Mouse (Mus musculus) midbrain, embryonic 11.5 days (tissue): ENCODE measurements around the gene Kctd8. TPM values are rescaled to one million over a fixed set of nuclear protein-coding genes. Genes with fewer than 3 reads are reported as not detected.

Source experiments
- ATAC-seq: fragments of 200-750 bp; cut with Nextera tagmentation; 2 replicates; pipeline ENCODE4 v1.8.0; 2017; ENCODE audit warnings: moderate TSS enrichment, moderate library complexity; ENCODE audit not compliant: low FRiP score
- DNase-seq: peaks from one replicate; pipeline ENCODE4 v3.0.0; 2015; ENCODE audit warnings: low spot score; ENCODE audit errors: missing footprints
- H3K27ac ChIP-seq: fragments of 300-500 bp; sonication (generic); 2 replicates; pipeline ENCODE4 v1.5.1; 2014; ENCODE audit warnings: low read depth, low read length
- H3K27me3 ChIP-seq: fragments of 300-500 bp; sonication (generic); 2 replicates; pipeline ENCODE4 v1.6.1; 2014; ENCODE audit warnings: mild to moderate bottlenecking, low read length, moderate library complexity, mixed read lengths; ENCODE audit not compliant: control insufficient read depth, insufficient read depth
- H3K36me3 ChIP-seq: fragments of 300-500 bp; sonication (generic); 2 replicates; pipeline ENCODE4 v1.6.1; 2014; ENCODE audit warnings: mild to moderate bottlenecking, low read length, moderate library complexity, mixed read lengths; ENCODE audit not compliant: control insufficient read depth, insufficient read depth
- H3K4me1 ChIP-seq: fragments of 300-500 bp; sonication (generic); 2 replicates; pipeline ENCODE4 v1.6.1; 2014; ENCODE audit warnings: low read length; ENCODE audit not compliant: control insufficient read depth, insufficient read depth
- H3K4me2 ChIP-seq: fragments of 300-500 bp; sonication (generic); 2 replicates; pipeline ENCODE4 v1.6.1; 2014; ENCODE audit warnings: mild to moderate bottlenecking, moderate library complexity
- H3K4me3 ChIP-seq: fragments of 300-500 bp; sonication (generic); 2 replicates; pipeline ENCODE4 v1.5.1; 2014; ENCODE audit warnings: low read depth, low read length
- H3K9ac ChIP-seq: fragments of 300-500 bp; sonication (generic); 2 replicates; pipeline ENCODE4 v1.6.1; 2014; ENCODE audit warnings: low read length
- H3K9me3 ChIP-seq: fragments of 300-500 bp; sonication (generic); 2 replicates; pipeline ENCODE4 v1.6.1; 2016; ENCODE audit warnings: low read length; ENCODE audit not compliant: control insufficient read depth
- WGBS: fragments of 180-500 bp; shearing (Covaris S2); extraction: QIAGEN DNeasy Blood & Tissue Kit; methylation state at CpG from one replicate; pipeline ENCODE4 v1.1.7; 2014; 5-methylcytosine and 5-hydroxymethylcytosine counted together
- polyA plus RNA-seq: library from polyadenylated mRNA; unstranded; fragments of >200 nt; fragmentation: Nextera tagmentation; extraction: Ambion mirVana; gene quantifications from 2 replicates; pipeline ENCODE4 v1.2.1, GENCODE M21; 2014

Kctd8 gene
- polyA plus RNA-seq, 1 experiment from 2014 or later, result 2.6 TPM

DNA sequence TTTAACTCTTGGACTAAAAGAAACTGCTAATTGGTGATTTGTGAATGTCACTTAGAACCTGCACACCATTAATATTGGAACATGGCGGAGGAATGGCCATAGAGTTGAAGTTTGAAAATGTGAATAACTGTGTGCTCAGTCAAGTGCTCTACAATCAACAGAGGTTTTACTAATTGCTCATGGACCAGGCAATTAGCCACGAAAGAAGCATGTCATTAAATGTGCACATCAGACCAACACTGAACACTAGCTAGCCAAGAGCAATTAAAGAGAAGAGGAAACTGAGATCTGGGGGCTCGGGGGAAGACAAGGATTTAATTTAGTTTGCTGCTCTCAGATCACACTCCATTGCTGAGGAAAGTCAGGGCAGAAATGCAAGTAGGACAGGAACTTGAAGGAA lies 126.3 kb downstream of the Kctd8 start:
- no peak overlapping the region for H3K4me2 ChIP-seq
- no peak for DNase-seq
- no peaks in the 10 kb centered on the region for H3K9me3 ChIP-seq
- H3K4me1 ChIP-seq, result no peaks in the 10 kb centered on the region
- H3K27ac ChIP-seq, result no peak overlapping the region
- 81% methylated on average over 3 of the region's 3 CpGs for WGBS
- H3K9ac ChIP-seq, result no peak overlapping the region
- no peak overlapping the region for H3K4me3 ChIP-seq
- ATAC-seq, result no peak
- no peaks in the 10 kb centered on the region for H3K36me3 ChIP-seq
- no peaks in the 10 kb centered on the region for H3K27me3 ChIP-seq

GRCm38 (mm10) chr5:69209401-69209800 lies 132.1 kb downstream of the Kctd8 start:
- H3K9me3 ChIP-seq, result no peaks in the 10 kb centered on the region
- DNase-seq (no peak), ATAC-seq (no peak)
- no peak overlapping the region for H3K4me3 ChIP-seq
- H3K4me1 ChIP-seq, result no peaks in the 10 kb centered on the region
- no peak overlapping the region for H3K4me2 ChIP-seq
- no peak overlapping the region for H3K9ac ChIP-seq
- H3K27ac ChIP-seq, result no peak overlapping the region
- no peaks in the 10 kb centered on the region for H3K27me3 ChIP-seq
- H3K36me3 ChIP-seq, result no peaks in the 10 kb centered on the region

GRCm38 (mm10) chr5:69207713-69208112 lies 133.8 kb downstream of the Kctd8 start:
- DNase-seq, result no peak
- H3K27ac ChIP-seq, result no peak overlapping the region
- H3K9ac ChIP-seq, result no peak overlapping the region
- no peaks in the 10 kb centered on the region for H3K4me1 ChIP-seq
- H3K27me3 ChIP-seq, result no peaks in the 10 kb centered on the region
- no peak overlapping the region for H3K4me3 ChIP-seq
- H3K36me3 ChIP-seq, result no peaks in the 10 kb centered on the region
- no peak for ATAC-seq
- H3K9me3 ChIP-seq, result no peaks in the 10 kb centered on the region
- WGBS, result 70% methylated on average over 2 of the region's 2 CpGs
- no peak overlapping the region for H3K4me2 ChIP-seq

DNA sequence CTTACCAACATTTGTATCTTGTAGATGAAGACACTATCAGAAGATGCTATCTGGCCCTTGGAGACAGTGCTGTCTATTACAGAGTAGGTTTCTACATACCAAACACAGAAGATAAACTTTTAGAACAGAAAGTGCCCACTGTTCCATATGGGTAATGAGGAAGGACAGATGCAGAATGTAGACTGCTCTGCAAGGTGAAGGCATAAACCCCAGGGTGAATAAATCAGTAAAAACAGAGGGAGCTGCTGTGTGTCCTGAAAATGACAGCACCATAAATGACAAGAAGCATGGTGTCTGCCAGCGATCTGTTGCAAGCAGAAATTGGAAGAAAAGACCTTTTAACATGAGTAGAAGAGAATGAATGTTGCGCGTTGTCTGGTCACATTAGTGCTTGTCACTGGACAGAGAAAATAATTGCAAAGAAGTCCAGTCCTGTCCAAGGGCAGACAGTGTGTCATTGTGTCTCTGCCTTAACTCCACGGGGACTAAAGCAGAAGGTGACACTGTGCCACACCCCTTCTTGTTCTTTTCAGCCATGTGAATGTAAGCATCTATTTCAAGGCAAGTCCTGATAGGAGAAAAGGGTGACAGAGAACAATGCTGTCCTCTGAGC lies 181.5 kb downstream of the Kctd8 start:
- no peak overlapping the region for H3K4me3 ChIP-seq
- H3K9me3 ChIP-seq, result no peaks in the 10 kb centered on the region
- no peaks in the 10 kb centered on the region for H3K36me3 ChIP-seq
- DNase-seq, result no peak
- no peak overlapping the region for H3K27ac ChIP-seq
- H3K9ac ChIP-seq, result no peak overlapping the region
- ATAC-seq, result no peak
- no peak overlapping the region for H3K4me2 ChIP-seq
- H3K27me3 ChIP-seq, result no peaks in the 10 kb centered on the region
- WGBS, result 76% methylated on average over 4 of the region's 4 CpGs
- H3K4me1 ChIP-seq, result no peaks in the 10 kb centered on the region

- Histone ChIP-seq H3K27me3 (no peaks in the 10 kb centered on the region), H3K4me2 (no peak overlapping the region), H3K9ac (no peak overlapping the region), H3K36me3 (no peaks in the 10 kb centered on the region), H3K27ac (no peak overlapping the region), H3K9me3 (no peaks in the 10 kb centered on the region), H3K4me3 (no peak overlapping the region), H3K4me1 (no peaks in the 10 kb centered on the region)
- no peak for DNase-seq
- 86% methylated on average over 3 of the region's 3 CpGs for WGBS
- no peak for ATAC-seq
Measured at GRCm38 (mm10) chr5:69156489-69156888, 185.0 kb downstream of the Kctd8 start.

GRCm38 (mm10) chr5:69145827-69146226 lies 195.7 kb downstream of the Kctd8 start:
- Histone ChIP-seq H3K36me3 (no peaks in the 10 kb centered on the region), H3K27ac (no peak overlapping the region), H3K4me1 (no peaks in the 10 kb centered on the region), H3K9me3 (no peaks in the 10 kb centered on the region), H3K9ac (no peak overlapping the region), H3K4me2 (no peak overlapping the region), H3K27me3 (no peaks in the 10 kb centered on the region), H3K4me3 (no peak overlapping the region)
- DNase-seq (no peak), ATAC-seq (no peak)
- WGBS, result 87% methylated on average over 2 of the region's 2 CpGs

- Histone ChIP-seq H3K36me3 (no peaks in the 10 kb centered on the region), H3K27me3 (no peaks in the 10 kb centered on the region), H3K9ac (no peak overlapping the region), H3K4me3 (no peak overlapping the region), H3K4me1 (no peaks in the 10 kb centered on the region), H3K9me3 (no peaks in the 10 kb centered on the region), H3K27ac (no peak overlapping the region), H3K4me2 (no peak overlapping the region)
- ATAC-seq (0 out of 2 replicates have a peak, but pooled peaks have one; percentile 24), DNase-seq (no peak)
- 90% methylated on average over 4 of the region's 4 CpGs for WGBS
Measured at GRCm38 (mm10) chr5:69141082-69141481, 200.4 kb downstream of the Kctd8 start.

- Histone ChIP-seq H3K4me3 (no peak overlapping the region), H3K9me3 (no peaks in the 10 kb centered on the region), H3K4me1 (no peaks in the 10 kb centered on the region), H3K36me3 (no peaks in the 10 kb centered on the region), H3K9ac (no peak overlapping the region), H3K27me3 (no peaks in the 10 kb centered on the region), H3K4me2 (no peak overlapping the region), H3K27ac (no peak overlapping the region)
- DNase-seq, result no peak
- WGBS, result 91% methylated on average over 2 of the region's 2 CpGs
- ATAC-seq, result no peak
Measured at GRCm38 (mm10) chr5:69108718-69109117, 232.8 kb downstream of the Kctd8 start.

DNA sequence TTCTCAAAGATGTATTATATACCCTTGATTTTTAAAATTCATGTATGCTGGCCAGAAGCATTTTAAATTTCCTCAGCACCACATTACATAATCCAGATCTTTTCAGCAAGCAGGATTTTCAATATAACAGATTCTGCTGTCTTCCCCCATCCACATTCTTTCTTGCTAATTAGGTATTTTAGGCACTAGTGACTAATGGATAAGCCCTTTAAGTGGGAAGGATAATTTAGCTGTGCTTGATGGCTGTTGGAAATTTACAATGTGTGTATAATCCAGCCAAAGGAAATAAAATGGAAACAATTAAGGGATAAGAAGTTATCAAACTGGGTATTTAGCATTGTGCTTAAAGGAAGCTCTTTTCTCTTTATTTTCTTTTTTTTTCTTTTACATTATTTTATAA lies 252.6 kb downstream of the Kctd8 start:
- Histone ChIP-seq H3K27me3 (no peaks in the 10 kb centered on the region), H3K4me2 (no peak overlapping the region), H3K9ac (no peak overlapping the region), H3K4me3 (no peak overlapping the region), H3K27ac (no peak overlapping the region), H3K9me3 (no peaks in the 10 kb centered on the region), H3K4me1 (no peaks in the 10 kb centered on the region), H3K36me3 (no peaks in the 10 kb centered on the region)
- ATAC-seq, result no peak
- no peak for DNase-seq
